Comparison of ENCODE assay signal across 8 mouse cellular contexts in genomic region chr2:145887937-145888765, GRCm38 (mm10). TPM values are rescaled to one million over a fixed set of nuclear protein-coding genes. Genes with fewer than 3 reads are reported as not detected.
DNase-seq lines count a peak whose midpoint lies in the region; ATAC-seq and TF ChIP-seq lines count a peak whose summit lies in the region.

No protein-coding gene starts in this region.

- H3K4me1 ChIP-seq in midbrain, embryonic 14.5 days (ENCODE audit: control insufficient read depth, insufficient read depth, low read length), result no peaks in the 10 kb centered on the region
- H3K4me1 ChIP-seq in midbrain, embryonic 15.5 days, result 0 out of 2 replicates have a peak, but pooled peaks cover 2% of the 10 kb centered on the region
- peaks cover 13% of the 10 kb centered on the region; the same call in 1 of the 2 replicates for H3K4me1 ChIP-seq in liver, embryonic 13.5 days (replicated peaks)
- no peaks in the 10 kb centered on the region; the same call in none of the 2 replicates for H3K4me1 ChIP-seq in small intestine, adult 2 months (ENCODE audit: control insufficient read depth, insufficient read depth, insufficient read length, low read length)

- peak; percentile 21 for DNase-seq in midbrain, embryonic 14.5 days
- peak; percentile 28 for DNase-seq in adrenal gland, postnatal 25 days
- peak; percentile 71 for DNase-seq in gastrocnemius, postnatal 14 days
- peak; percentile 44 to 62 for DNase-seq in kidney, adult 8-10 months
- no peak for DNase-seq in liver, embryonic 13.5 days
- DNase-seq in thymus, adult 18-20 months, result no peak

- H3K4me2 ChIP-seq in midbrain, embryonic 14.5 days (ENCODE audit: low read length), result no peak overlapping the region
- H3K4me2 ChIP-seq in midbrain, embryonic 15.5 days, result no peak overlapping the region
- H3K4me2 ChIP-seq in liver, embryonic 13.5 days, result no peak overlapping the region

- peaks cover 11% of the 10 kb centered on the region; the same call in 1 of the 2 replicates for H3K36me3 ChIP-seq in midbrain, embryonic 14.5 days (ENCODE audit: control insufficient read depth, insufficient read depth, low read length)
- 0 out of 2 replicates have a peak, but pooled peaks cover 5% of the 10 kb centered on the region for H3K36me3 ChIP-seq in midbrain, embryonic 15.5 days (replicated peaks)
- H3K36me3 ChIP-seq in liver, embryonic 13.5 days, result no peaks in the 10 kb centered on the region
- H3K36me3 ChIP-seq in small intestine, adult 2 months (ENCODE audit: control insufficient read depth, insufficient read depth, low read length), result peaks cover 42% of the 10 kb centered on the region

- H3K4me3 ChIP-seq in midbrain, embryonic 14.5 days (replicated peaks; ENCODE audit: low read depth, low read length), result no peak overlapping the region
- no peak overlapping the region for H3K4me3 ChIP-seq in midbrain, embryonic 15.5 days
- no peak overlapping the region for H3K4me3 ChIP-seq in liver, embryonic 13.5 days (replicated peaks)
- no peak overlapping the region for H3K4me3 ChIP-seq in small intestine, adult 2 months (ENCODE audit: low read depth, low read length)

- no peaks in the 10 kb centered on the region for H3K9me3 ChIP-seq in midbrain, embryonic 14.5 days (ENCODE audit: control insufficient read depth, low read length)
- H3K9me3 ChIP-seq in midbrain, embryonic 15.5 days, result no peaks in the 10 kb centered on the region
- no peaks in the 10 kb centered on the region for H3K9me3 ChIP-seq in liver, embryonic 13.5 days (replicated peaks)

- intact Hi-C loops in gastrocnemius, postnatal 14 days (cut with DNase I; ENCODE audit: low total_unique reads), result loop anchor here (10.0 kb wide), 1 partner anchor 193 kb away; no protein-coding TSS in a partner anchor

- H3K27me3 ChIP-seq in midbrain, embryonic 14.5 days (ENCODE audit: control insufficient read depth, insufficient read depth, low read length), result no peaks in the 10 kb centered on the region
- H3K27me3 ChIP-seq in midbrain, embryonic 15.5 days (replicated peaks), result no peaks in the 10 kb centered on the region
- no peaks in the 10 kb centered on the region for H3K27me3 ChIP-seq in liver, embryonic 13.5 days
- H3K27me3 ChIP-seq in small intestine, adult 2 months (ENCODE audit: control insufficient read depth, insufficient read depth, low read length), result no peaks in the 10 kb centered on the region

- TF ChIP-seq POLR2A in small intestine, adult 2 months (IDR thresholded peaks at IDR 0.05; ENCODE audit: low read depth, low read length), result no peak

- peak; percentile 28; the same call in 1 of the 2 replicates for TF ChIP-seq CTCF in small intestine, adult 2 months (IDR thresholded peaks at IDR 0.05; ENCODE audit: extremely low read depth, insufficient read length, insufficient replicate concordance, low read depth, low read length)

- ATAC-seq in midbrain, embryonic 14.5 days (ENCODE audit: low FRiP score, low TSS enrichment), result no peak
- no peak for ATAC-seq in midbrain, embryonic 15.5 days (replicated peaks)
- peak; percentile 45 for ATAC-seq in liver, embryonic 13.5 days (ENCODE audit: low read depth)

- H3K27ac ChIP-seq in midbrain, embryonic 14.5 days (replicated peaks; ENCODE audit: low read depth, low read length), result no peak overlapping the region
- no peak overlapping the region for H3K27ac ChIP-seq in midbrain, embryonic 15.5 days
- peak overlapping the region; percentile 69 for H3K27ac ChIP-seq in liver, embryonic 13.5 days
- H3K27ac ChIP-seq in small intestine, adult 2 months (ENCODE audit: insufficient read depth, low read depth, low read length), result peak overlapping the region; percentile 79

- no peak overlapping the region for H3K9ac ChIP-seq in midbrain, embryonic 14.5 days (replicated peaks; ENCODE audit: low read length)
- H3K9ac ChIP-seq in midbrain, embryonic 15.5 days, result no peak overlapping the region
- H3K9ac ChIP-seq in liver, embryonic 13.5 days, result no peak overlapping the region

- WGBS in midbrain, embryonic 14.5 days, result 76% methylated on average over 14 of the region's 14 CpGs
- WGBS in midbrain, embryonic 15.5 days, result 74% methylated on average over 14 of the region's 14 CpGs
- WGBS in liver, embryonic 13.5 days (ENCODE audit: insufficient replicate concordance), result 49% methylated on average over 14 of the region's 14 CpGs
- WGBS in small intestine, adult 2 months, result 70% methylated on average over 14 of the region's 14 CpGs

RNA-seq across cellular contexts. Expression of gene Naa20, which starts 13.7 kb away (rescaled TPM):
- polyA plus RNA-seq in midbrain, embryonic 14.5 days (2014; fragmentation: Nextera tagmentation; extraction: Ambion mirVana), result 128 and 134 TPM in 2 replicates
- polyA plus RNA-seq in midbrain, embryonic 15.5 days (2015; fragmentation: Nextera tagmentation; extraction: Ambion mirVana), result 116 and 120 TPM in 2 replicates
- total RNA-seq in adrenal gland, postnatal 25 days (2021), result 48.6 and 57.5 TPM in 2 replicates
- total RNA-seq in gastrocnemius, postnatal 14 days (2021), result 10 to 100 TPM; 42.3 to 45.8 TPM
- polyA plus RNA-seq in liver, embryonic 13.5 days (2015; fragmentation: Nextera tagmentation; extraction: Ambion mirVana), result 76.7 and 82.1 TPM in 2 replicates
- polyA plus RNA-seq in small intestine, adult 2 months (2012; rRNA removed), result 7.4 and 13.2 TPM in 2 replicates

RNA-seq across cellular contexts. Expression of gene Cfap61, which starts 46.4 kb away (rescaled TPM):
- polyA plus RNA-seq in midbrain, embryonic 14.5 days (2014; fragmentation: Nextera tagmentation; extraction: Ambion mirVana), result 1.1 and 1.7 TPM in 2 replicates
- polyA plus RNA-seq in midbrain, embryonic 15.5 days (2015; fragmentation: Nextera tagmentation; extraction: Ambion mirVana), result 3.5 and 3.7 TPM in 2 replicates
- total RNA-seq in adrenal gland, postnatal 25 days (2021), result 22.5 and 31.1 TPM in 2 replicates
- not detected for total RNA-seq in gastrocnemius, postnatal 14 days (2021)
- polyA plus RNA-seq in liver, embryonic 13.5 days (2015; fragmentation: Nextera tagmentation; extraction: Ambion mirVana), result 0.10 and 0.17 TPM in 2 replicates
- polyA plus RNA-seq in small intestine, adult 2 months (2012; rRNA removed), result not detected in 2 replicates

RNA-seq across cellular contexts. Expression of gene Crnkl1, which starts 46.7 kb away (rescaled TPM):
- polyA plus RNA-seq in midbrain, embryonic 14.5 days (2014; fragmentation: Nextera tagmentation; extraction: Ambion mirVana), result 27.7 and 33.5 TPM in 2 replicates
- polyA plus RNA-seq in midbrain, embryonic 15.5 days (2015; fragmentation: Nextera tagmentation; extraction: Ambion mirVana), result 23.8 and 25.1 TPM in 2 replicates
- total RNA-seq in adrenal gland, postnatal 25 days (2021), result 27.1 and 28.9 TPM in 2 replicates
- total RNA-seq in gastrocnemius, postnatal 14 days (2021), result 10 to 100 TPM; 13.1 TPM
- 21.4 and 25.4 TPM in 2 replicates for polyA plus RNA-seq in liver, embryonic 13.5 days (2015; fragmentation: Nextera tagmentation; extraction: Ambion mirVana)
- polyA plus RNA-seq in small intestine, adult 2 months (2012; rRNA removed), result 3.2 and 5.2 TPM in 2 replicates

Comparison
In these comparisons a context has a peak if more than half of its experiments do, and no peak if none do; other contexts are left out.
1. DNase-seq: peak in midbrain, embryonic 14.5 days (single experiment), adrenal gland, postnatal 25 days (single experiment), gastrocnemius, postnatal 14 days (single experiment) and kidney, adult 8-10 months (2 of 2); none in liver, embryonic 13.5 days (single experiment) and thymus, adult 18-20 months (0 of 2).
2. H3K27ac ChIP-seq: peak in liver, embryonic 13.5 days (single experiment) and small intestine, adult 2 months (single experiment); none in midbrain, embryonic 14.5 days (single experiment) and midbrain, embryonic 15.5 days (single experiment).